Mouse (Mus musculus): Measurements from ENCODE around the gene Clnk. TPM values are rescaled to one million over a fixed set of nuclear protein-coding genes. Genes with fewer than 3 reads are reported as not detected.

Gene Clnk
- polyA plus RNA-seq, 1 experiment from 2014 or later: 0.51 TPM

DNA sequence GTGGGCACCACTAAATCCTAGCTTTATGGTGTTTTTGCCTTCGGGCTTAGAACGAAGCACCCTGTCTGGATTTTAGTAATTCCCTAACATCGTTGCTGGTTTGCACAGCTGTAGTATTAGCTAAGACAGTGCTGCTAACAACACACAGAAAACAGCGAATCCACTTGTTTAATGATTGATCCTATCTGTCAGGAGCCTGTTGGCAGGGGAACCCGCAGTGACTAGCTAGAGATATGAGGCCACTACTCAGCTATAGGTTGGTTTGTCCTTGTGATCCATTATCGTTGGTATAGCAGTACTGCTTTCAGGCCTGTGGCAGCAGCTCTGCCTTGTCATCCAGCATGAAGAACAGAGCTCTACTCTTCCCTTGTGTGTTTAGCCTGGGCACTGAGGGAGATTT lies 183.8 kb downstream of the Clnk start:
- whole genome bisulfite sequencing: 92% methylated on average over 6 of the region's 6 CpGs
- Histone ChIP-seq H3K27me3 (ENCODE audit: control insufficient read depth, insufficient read depth, low read length) (no peaks in the 10 kb centered on the region), H3K4me1 (replicated peaks; ENCODE audit: control insufficient read depth, insufficient read depth, low read length) (no peaks in the 10 kb centered on the region), H3K9ac (ENCODE audit: low read depth, low read length) (no peak overlapping the region), H3K4me3 (ENCODE audit: low read depth, low read length) (no peak overlapping the region), H3K9me3 (ENCODE audit: control insufficient read depth, low read length) (no peaks in the 10 kb centered on the region), H3K36me3 (ENCODE audit: control insufficient read depth, insufficient read depth, low read length) (no peaks in the 10 kb centered on the region), H3K4me2 (replicated peaks; ENCODE audit: low read depth, low read length) (no peak overlapping the region), H3K27ac (ENCODE audit: low read depth, low read length) (no peak overlapping the region)
- ATAC-seq (ENCODE audit: low FRiP score) (no peak), DNase-seq (ENCODE audit: low spot score) (no peak)

DNA sequence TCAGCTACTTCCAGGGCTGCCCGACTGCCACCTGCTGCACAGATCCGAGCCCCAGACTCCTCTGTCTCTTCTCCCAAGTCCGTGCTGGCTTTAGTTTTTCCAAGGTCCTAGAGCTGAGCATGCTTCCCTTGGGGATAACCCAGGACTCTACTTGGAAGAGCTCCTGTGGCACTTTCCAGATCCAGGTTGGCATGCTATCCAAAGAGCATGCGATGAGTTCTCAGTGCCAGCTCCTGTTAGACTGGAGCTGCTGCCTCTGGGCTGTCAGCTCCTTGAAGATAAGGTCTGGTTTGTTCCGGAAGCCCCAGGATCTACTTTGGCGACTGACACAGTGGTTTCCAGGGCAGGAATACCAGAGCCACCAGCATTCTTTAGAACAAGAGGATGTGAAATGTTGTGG lies 187.4 kb downstream of the Clnk start:
- H3K27ac ChIP-seq (ENCODE audit: low read depth, low read length): no peak overlapping the region
- ATAC-seq (ENCODE audit: low FRiP score): no peak
- H3K9me3 ChIP-seq (ENCODE audit: control insufficient read depth, low read length): no peaks in the 10 kb centered on the region
- H3K4me3 ChIP-seq (ENCODE audit: low read depth, low read length): no peak overlapping the region
- H3K36me3 ChIP-seq (ENCODE audit: control insufficient read depth, insufficient read depth, low read length): no peaks in the 10 kb centered on the region
- H3K27me3 ChIP-seq (ENCODE audit: control insufficient read depth, insufficient read depth, low read length): no peaks in the 10 kb centered on the region
- H3K4me2 ChIP-seq (replicated peaks; ENCODE audit: low read depth, low read length): no peak overlapping the region
- no peaks in the 10 kb centered on the region for H3K4me1 ChIP-seq (replicated peaks; ENCODE audit: control insufficient read depth, insufficient read depth, low read length)
- no peak for DNase-seq (ENCODE audit: low spot score)
- WGBS: 94% methylated on average over 6 of the region's 6 CpGs
- H3K9ac ChIP-seq (ENCODE audit: low read depth, low read length): no peak overlapping the region

DNA sequence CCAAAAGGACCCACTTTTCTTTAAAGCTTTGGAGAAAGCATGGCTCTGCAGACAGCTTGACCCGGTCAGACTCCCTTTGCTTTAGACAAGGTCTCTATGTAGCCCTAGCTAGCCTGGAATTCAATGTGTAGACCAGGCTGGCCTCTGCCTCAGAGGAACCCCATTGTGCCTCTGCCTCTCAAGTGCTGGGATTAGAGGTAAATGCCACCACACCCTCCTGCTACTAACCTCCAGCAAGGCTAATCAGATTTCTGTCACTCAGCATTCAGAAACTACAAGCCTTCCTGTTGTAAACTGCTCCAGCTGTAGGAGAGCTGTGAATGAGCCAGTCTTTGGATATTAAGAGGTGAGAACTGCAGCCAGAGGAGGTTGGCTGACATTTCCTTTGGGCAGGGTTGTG lies 188.9 kb downstream of the Clnk start:
- Histone ChIP-seq H3K27ac (ENCODE audit: low read depth, low read length) (no peak overlapping the region), H3K4me2 (replicated peaks; ENCODE audit: low read depth, low read length) (no peak overlapping the region), H3K27me3 (ENCODE audit: control insufficient read depth, insufficient read depth, low read length) (no peaks in the 10 kb centered on the region), H3K4me1 (replicated peaks; ENCODE audit: control insufficient read depth, insufficient read depth, low read length) (no peaks in the 10 kb centered on the region), H3K36me3 (ENCODE audit: control insufficient read depth, insufficient read depth, low read length) (no peaks in the 10 kb centered on the region), H3K4me3 (ENCODE audit: low read depth, low read length) (no peak overlapping the region), H3K9ac (ENCODE audit: low read depth, low read length) (no peak overlapping the region), H3K9me3 (ENCODE audit: control insufficient read depth, low read length) (no peaks in the 10 kb centered on the region)
- WGBS: 85% methylated on average over 1 of the region's 1 CpGs
- no peak for DNase-seq (ENCODE audit: low spot score)
- no peak for ATAC-seq (ENCODE audit: low FRiP score)

DNA sequence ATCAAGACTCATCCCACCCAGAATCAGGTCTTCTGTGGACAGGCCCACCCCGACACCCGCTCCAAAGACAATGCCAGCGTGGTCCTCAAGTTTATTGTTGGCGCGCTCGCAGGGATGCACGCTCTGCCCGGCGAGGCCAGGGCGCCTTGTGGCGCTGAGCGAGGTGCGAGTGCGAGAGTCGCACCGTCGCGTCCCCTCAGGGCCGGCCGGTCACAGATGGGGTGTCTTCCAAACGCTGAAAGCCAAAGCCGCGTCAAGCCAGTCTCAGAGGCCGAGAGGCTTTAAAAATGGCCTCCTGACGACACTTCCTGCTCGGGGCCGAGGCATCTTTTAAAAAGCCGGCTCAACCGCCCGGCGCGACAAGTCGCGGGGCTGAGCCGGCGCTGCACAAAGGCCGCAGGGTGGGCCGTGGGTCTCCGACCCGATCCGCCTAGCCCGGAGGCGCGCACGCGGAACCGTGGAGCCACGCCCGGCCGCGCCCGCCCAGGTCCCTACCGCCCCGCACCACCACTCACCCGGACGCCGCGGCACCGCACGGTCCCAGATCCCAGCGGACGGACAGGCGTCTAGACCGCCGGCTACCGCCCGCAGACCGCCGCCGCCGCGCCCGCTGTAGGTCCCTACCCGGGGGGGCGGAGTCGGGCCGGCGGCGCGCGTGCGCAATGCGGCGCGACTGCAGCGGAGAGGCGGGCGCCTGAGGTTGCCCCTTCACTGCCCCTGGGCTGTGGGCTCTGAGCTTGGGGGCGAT lies 192.3 kb downstream of the Clnk start, which contains the start of gene Zfp518b:
TSS of gene Zfp518b (minus strand) at position 663 of the 748 bp plus-strand sequence.
- H3K4me1 ChIP-seq (replicated peaks; ENCODE audit: control insufficient read depth, insufficient read depth, low read length): no peaks in the 10 kb centered on the region
- DNase-seq (ENCODE audit: low spot score): peak; percentile 87
- peaks cover 22% of the 10 kb centered on the region; the same call in 1 of the 2 replicates for H3K36me3 ChIP-seq (ENCODE audit: control insufficient read depth, insufficient read depth, low read length)
- peak within 1 kb of the TSS; percentile 68 for H3K4me3 ChIP-seq (ENCODE audit: low read depth, low read length)
- peak within 1 kb of the TSS; percentile 82 for H3K9ac ChIP-seq (ENCODE audit: low read depth, low read length)
- H3K27ac ChIP-seq (ENCODE audit: low read depth, low read length): peak within 1 kb of the TSS; percentile 88
- peak within 1 kb of the TSS; percentile 48 for H3K4me2 ChIP-seq (replicated peaks; ENCODE audit: low read depth, low read length)
- under 1% methylated on average over 70 of the region's 89 CpGs for WGBS
- H3K9me3 ChIP-seq (ENCODE audit: control insufficient read depth, low read length): no peaks in the 10 kb centered on the region
- no peaks in the 10 kb centered on the region for H3K27me3 ChIP-seq (ENCODE audit: control insufficient read depth, insufficient read depth, low read length)
- ATAC-seq (ENCODE audit: low FRiP score): peak; percentile 95

DNA sequence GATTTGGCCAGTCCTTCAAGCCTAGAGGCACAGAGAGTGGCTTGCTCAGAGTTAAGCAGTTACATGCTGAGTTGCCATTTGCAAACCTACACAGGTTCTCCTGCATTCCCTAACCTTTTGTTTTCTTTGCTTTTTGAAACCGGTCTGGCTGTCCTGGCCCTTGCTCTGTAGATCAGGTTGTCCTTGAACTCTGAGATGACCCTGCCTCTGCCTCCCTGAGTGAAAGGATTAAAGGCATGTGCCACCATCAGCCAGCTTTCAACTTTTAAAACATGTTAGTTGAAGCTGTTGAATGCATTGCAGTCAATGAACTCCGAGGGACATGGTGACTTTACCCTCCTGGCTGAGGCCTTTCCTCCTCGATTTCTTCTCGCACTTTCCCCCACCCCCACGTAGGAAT lies 217.8 kb downstream of the Clnk start:
- H3K27me3 ChIP-seq (ENCODE audit: control insufficient read depth, insufficient read depth, low read length): no peaks in the 10 kb centered on the region
- no peak overlapping the region for H3K4me2 ChIP-seq (replicated peaks; ENCODE audit: low read depth, low read length)
- no peaks in the 10 kb centered on the region for H3K9me3 ChIP-seq (ENCODE audit: control insufficient read depth, low read length)
- H3K9ac ChIP-seq (ENCODE audit: low read depth, low read length): no peak overlapping the region
- no peaks in the 10 kb centered on the region for H3K4me1 ChIP-seq (replicated peaks; ENCODE audit: control insufficient read depth, insufficient read depth, low read length)
- 86% methylated on average over 5 of the region's 5 CpGs for WGBS
- H3K4me3 ChIP-seq (ENCODE audit: low read depth, low read length): no peak overlapping the region
- no peak for DNase-seq (ENCODE audit: low spot score)
- H3K36me3 ChIP-seq (ENCODE audit: control insufficient read depth, insufficient read depth, low read length): no peaks in the 10 kb centered on the region
- H3K27ac ChIP-seq (ENCODE audit: low read depth, low read length): no peak overlapping the region
- no peak for ATAC-seq (ENCODE audit: low FRiP score)

Other genes starting within 250 kb of the Clnk start
- gene Zfp518b, start 192.0 kb downstream of the Clnk start, polyA plus RNA-seq (2014; fragmentation: Nextera tagmentation; extraction: Ambion mirVana): 40.1 and 47.6 TPM in 2 replicates

All from hindbrain, embryonic 11.5 days (tissue).